Mouse (Mus musculus) macrophage (primary cell): ENCODE measurements at regions not wholly inside any gene's neighbourhood (a gene's known extent, or its start where the extent isn't known, plus 50 kb on each side); places are given as distances from the start of the nearest gene placed in this dataset.

Source experiments
- H3K27ac ChIP-seq: fragments of 350-480 bp; formaldehyde crosslinking; 2 replicates; pipeline ENCODE4 v1.9.0; 2021
- H3K36me3 ChIP-seq: fragments of 350-480 bp; formaldehyde crosslinking; 2 replicates; pipeline ENCODE4 v1.9.0; 2021; ENCODE audit errors: inconsistent target
- H3K4me3 ChIP-seq: fragments of 350-480 bp; formaldehyde crosslinking; 2 replicates; pipeline ENCODE4 v1.9.0; 2021; ENCODE audit errors: inconsistent target
- H3K79me2 ChIP-seq: fragments of 350-480 bp; formaldehyde crosslinking; 2 replicates; pipeline ENCODE4 v1.9.0; 2021; ENCODE audit errors: inconsistent target
- WGBS: methylation state at CpG from one replicate; pipeline ENCODE4 v1.1.7; 2026; ENCODE audit warnings: inconsistent platforms; ENCODE audit not compliant: missing documents; 5-methylcytosine and 5-hydroxymethylcytosine counted together

DNA sequence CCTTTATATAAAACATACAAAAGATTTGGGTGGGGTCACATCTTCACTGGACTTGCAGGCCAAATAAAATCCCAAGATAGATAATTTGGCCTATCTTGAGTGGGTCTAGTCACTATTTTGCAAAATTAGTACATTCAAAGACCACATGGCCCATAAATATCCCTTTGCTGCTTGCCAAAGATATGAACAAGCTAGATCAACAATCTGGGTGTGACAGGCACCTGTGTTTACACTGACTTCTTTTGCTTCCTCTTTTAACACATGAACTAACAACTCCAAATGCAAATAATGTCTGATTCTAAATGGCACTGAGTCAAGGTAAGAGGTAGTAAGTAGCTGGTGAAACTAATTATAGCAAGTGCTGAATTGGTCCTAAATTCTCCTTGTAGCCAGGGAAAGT, 370.2 kb upstream of the Slc30a5 start:
- Histone ChIP-seq H3K4me3 (no peak overlapping the region), H3K79me2 (no peaks in the 10 kb centered on the region), H3K27ac (no peak overlapping the region), H3K36me3 (no peaks in the 10 kb centered on the region)

DNA sequence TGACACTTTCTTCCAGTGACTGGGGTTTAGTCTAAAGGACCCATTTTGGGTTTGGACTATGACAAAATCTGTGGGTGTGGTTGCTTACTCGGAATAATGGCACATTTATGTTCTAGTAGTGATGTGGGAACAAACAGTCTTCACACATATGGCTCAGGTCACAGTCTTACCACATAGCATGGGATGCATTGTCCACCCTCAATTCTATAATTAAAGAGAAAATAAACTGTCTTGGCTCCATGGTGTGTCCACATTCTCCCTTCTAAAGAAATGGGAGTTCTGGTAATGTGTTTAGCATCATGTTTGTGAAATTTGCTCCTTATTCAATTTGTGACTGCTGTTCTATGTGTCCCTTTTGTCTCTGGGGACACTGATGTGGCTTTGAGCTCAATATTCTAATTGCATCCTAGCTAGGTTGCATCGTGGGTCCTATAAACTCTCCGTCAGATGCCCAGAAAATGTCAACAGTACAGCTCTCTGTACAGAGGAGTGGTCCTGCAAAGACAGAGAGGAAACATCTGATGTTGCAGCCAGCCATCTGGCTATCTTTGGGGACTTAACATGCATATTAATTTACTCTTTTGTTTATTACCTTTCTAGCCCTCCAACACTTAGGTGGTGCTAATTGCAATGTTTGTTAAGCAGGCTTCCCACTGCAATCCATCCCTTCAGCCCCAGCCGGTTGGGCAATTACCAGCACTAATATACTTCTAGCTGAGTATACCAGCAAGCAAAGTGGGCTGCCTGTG, 369.5 kb upstream of the Slc30a5 start:
- 81% methylated on average over 4 of the region's 4 CpGs for WGBS
- H3K79me2 ChIP-seq, result no peaks in the 10 kb centered on the region
- no peak overlapping the region for H3K4me3 ChIP-seq
- H3K27ac ChIP-seq, result no peak overlapping the region
- H3K36me3 ChIP-seq, result no peaks in the 10 kb centered on the region

DNA sequence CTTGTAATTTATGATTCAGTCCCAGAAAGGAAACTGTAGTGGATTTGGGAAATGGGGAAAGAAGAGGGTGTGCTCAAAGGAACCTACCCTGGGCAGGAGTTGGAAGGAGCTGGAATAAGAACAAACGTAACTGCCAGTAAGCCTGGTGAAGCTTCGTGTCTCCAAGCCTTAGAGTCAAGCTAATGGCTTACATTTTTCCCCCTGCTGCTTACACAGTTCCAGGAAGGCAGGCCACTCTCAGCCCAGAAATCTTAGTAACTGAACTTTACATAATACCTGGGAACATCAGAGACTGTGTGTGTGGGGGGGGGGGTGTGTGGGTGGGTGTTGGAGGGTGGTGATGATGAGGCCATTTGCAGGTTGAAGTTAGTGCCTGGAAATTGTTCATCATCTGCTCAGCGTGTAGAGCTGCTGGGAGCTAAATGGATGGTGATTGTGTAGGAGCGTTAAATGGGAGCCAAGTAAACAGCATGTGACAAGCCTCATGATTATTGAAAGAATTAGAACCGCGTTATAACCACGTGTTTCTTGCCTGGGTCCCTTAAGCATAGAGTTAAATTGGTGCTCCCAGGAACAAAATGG, 357.1 kb upstream of the Slc30a5 start:
- no peak overlapping the region for H3K4me3 ChIP-seq
- WGBS, result 86% methylated on average over 7 of the region's 7 CpGs
- H3K36me3 ChIP-seq, result no peaks in the 10 kb centered on the region
- no peak overlapping the region for H3K27ac ChIP-seq
- no peaks in the 10 kb centered on the region for H3K79me2 ChIP-seq

DNA sequence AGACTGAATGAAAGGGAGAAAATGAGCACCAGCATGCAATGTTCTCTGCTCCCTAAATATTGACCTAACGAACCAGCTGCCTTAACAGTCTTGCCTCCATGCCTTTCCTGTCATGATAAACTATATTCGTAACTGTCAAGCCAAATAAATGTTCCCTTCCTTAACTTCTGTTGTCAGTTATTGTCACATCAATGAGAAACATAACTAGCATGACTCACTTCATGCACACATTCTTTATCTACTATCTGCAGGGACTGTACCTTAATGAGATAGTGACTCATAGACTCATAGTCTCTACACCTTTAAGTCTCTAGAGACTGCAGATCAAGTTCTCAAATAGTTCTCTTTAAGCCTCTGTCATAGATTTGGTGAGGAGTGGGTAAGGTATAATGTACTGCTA, 349.2 kb upstream of the Slc30a5 start:
- Histone ChIP-seq H3K36me3 (no peaks in the 10 kb centered on the region), H3K27ac (no peak overlapping the region), H3K4me3 (no peak overlapping the region), H3K79me2 (no peaks in the 10 kb centered on the region)
- WGBS, result 100% methylated on average over 2 of the region's 2 CpGs

DNA sequence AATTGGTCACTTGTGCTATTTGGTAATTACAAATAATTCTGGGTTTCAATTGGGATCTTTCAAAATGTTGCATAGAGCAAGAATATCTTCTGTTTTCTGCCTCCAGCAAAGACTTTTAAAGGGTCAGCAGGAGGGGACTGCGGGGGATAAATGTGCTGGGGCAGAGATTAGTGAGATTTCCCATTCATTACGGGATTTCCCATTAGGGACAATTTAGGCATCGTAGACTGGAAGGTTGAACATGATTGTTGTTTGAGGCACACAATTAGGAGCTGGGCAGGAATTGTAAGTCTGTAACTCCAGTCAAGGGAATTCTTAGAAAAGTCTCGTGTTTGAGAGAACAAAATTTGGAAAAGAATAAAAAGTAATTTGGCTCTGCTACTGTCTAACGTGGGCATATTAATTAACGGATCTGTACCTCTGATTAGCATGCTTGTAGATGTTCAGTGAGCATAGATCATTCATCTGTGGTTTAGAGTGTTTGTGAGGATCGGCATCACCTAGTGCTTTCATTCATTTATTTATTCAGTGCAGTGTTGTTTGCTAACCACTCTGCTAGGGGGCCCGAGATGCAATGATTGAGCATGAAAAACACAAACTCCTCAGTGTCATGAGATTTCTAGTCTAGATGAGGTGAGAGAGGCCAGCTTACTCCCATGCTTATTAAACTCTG, 341.9 kb upstream of the Slc30a5 start:
- no peaks in the 10 kb centered on the region for H3K36me3 ChIP-seq
- no peak overlapping the region for H3K27ac ChIP-seq
- no peaks in the 10 kb centered on the region for H3K79me2 ChIP-seq
- no peak overlapping the region for H3K4me3 ChIP-seq
- WGBS, result 92% methylated on average over 8 of the region's 8 CpGs

DNA sequence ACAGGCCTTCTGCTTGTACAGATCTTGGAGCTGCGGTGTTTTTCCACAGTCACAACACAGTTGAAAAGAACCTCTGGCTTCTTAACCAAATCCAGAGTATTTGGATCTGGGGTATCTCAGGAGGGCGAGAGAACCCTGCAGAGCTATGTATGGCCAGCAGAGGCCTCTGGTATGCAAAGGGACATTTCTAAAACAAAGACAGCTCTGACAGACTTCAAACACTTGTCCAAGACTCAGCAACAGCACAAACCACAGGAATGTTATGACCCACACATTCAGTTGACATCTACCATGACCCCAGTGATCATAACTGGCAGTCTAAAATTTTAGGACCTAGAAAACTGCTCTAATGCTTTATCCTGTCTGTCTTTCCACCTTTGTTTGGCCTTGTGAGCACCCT, 328.5 kb upstream of the Slc30a5 start:
- 80% methylated on average over 2 of the region's 2 CpGs for WGBS
- Histone ChIP-seq H3K27ac (no peak overlapping the region), H3K4me3 (no peak overlapping the region), H3K36me3 (no peaks in the 10 kb centered on the region), H3K79me2 (no peaks in the 10 kb centered on the region)

DNA sequence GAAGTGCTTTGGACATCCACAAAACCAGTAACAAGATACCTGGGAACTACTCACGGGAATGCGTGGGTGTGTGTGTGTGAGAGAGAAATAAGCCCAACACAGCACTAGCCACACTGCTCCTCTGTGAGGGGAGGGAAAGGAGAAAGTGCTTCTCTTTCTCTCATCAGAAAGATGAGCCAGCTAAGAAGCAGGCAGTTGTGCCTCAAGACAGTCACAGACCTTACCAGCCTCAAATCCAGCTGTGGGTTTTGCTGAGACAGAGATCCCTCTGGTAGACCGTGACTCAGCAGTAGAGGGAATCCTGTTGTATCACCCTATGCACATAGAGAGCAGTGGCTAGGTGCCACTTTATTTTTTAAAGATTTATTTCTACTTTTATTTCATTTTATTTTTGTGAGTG, 326.7 kb upstream of the Slc30a5 start:
- WGBS, result 95% methylated on average over 3 of the region's 3 CpGs
- H3K36me3 ChIP-seq, result no peaks in the 10 kb centered on the region
- H3K79me2 ChIP-seq, result no peaks in the 10 kb centered on the region
- H3K27ac ChIP-seq, result no peak overlapping the region
- H3K4me3 ChIP-seq, result no peak overlapping the region

DNA sequence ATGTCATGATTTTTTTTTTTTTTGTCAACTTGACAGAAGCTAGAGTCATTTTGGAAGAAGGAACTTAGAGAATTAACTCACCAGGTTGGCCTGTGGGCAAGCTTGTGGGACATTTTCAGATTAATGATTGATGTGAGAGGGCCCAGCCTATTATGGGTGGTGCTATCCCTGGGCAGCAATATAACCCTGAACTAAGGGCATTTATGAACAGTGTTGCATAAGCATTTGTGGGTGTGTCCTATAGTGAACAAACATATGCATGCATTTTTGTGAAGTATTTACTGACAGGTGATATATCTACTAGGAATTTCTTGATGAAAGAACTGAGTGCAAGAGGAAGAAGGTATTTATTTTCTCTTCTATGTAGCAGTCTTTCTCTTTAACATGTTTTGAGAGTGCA, 320.5 kb upstream of the Slc30a5 start:
- no peak overlapping the region for H3K27ac ChIP-seq
- H3K4me3 ChIP-seq, result no peak overlapping the region
- H3K79me2 ChIP-seq, result no peaks in the 10 kb centered on the region
- H3K36me3 ChIP-seq, result no peaks in the 10 kb centered on the region

DNA sequence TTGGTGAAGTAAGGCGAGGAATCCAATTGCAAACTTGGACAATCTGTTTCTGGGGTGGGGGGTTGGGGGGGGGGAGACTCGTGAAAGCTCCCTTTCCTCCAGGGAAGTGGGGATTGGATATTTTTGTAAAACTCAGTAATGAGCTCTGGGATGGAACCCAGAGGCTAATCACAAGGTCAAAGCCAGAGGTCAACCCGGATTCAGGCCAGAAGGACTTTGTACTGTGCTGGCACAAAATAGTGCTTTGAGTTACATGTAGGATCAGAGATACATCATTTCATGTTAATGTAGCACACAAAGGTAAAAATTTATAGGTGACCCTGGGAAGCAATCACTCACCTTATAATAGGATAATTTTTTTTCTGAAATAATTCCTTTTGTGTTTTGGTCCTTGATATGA, 309.5 kb upstream of the Slc30a5 start:
- Histone ChIP-seq H3K79me2 (no peaks in the 10 kb centered on the region), H3K27ac (no peak overlapping the region), H3K4me3 (no peak overlapping the region), H3K36me3 (no peaks in the 10 kb centered on the region)
- 72% methylated on average over 3 of the region's 3 CpGs for WGBS

DNA sequence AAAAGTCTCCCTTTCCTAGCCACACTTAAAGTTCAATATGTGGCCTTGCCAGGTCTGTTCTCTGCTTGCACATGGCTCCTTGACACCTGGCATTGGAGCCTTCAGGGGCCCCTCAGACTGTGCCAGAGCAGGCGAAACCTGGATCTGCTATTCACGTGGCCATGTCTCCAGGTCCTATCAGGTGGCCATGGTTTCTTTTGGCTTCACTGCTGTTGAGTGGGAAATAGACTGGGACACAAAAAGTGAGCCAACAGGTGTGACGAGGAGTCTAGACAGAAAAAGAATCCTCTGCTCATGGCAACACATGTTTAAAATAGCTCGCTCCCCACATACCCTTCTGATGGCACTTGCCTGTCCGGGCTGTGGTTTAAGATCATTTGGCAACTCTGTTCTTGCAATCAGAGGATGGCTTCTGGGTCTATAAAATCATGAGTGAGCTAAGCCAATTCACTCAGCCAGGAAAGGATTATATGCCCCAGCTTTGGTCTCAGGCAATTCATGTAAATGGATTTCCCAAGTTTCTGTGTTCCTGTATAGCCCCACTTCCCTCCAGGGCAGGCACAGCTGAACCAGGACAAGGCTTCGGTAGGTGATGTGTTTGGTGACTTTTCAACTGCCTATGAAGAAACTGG, 309.0 kb upstream of the Slc30a5 start:
- no peaks in the 10 kb centered on the region for H3K79me2 ChIP-seq
- H3K27ac ChIP-seq, result no peak overlapping the region
- H3K4me3 ChIP-seq, result no peak overlapping the region
- H3K36me3 ChIP-seq, result no peaks in the 10 kb centered on the region
- WGBS, result 95% methylated on average over 6 of the region's 6 CpGs

DNA sequence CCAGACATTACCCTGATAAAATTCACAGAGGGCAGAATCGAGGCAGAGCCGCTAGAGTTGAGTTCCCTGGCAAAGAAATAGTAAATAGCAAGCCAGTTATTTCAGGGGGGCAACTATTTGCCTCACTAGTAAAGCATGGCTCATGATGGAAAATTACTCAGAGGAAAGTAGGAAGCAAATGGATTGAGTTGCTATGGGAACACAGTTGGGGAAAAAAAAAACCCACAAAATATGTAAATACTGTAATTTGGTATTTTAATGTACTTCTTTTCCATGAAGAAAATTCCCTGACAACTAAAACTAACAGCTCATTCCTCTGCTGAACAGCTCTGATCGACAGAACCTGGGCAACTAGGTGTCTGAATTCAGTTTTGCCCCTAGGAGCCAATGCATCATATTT, 296.2 kb upstream of the Slc30a5 start:
- H3K27ac ChIP-seq, result no peak overlapping the region
- no peaks in the 10 kb centered on the region for H3K36me3 ChIP-seq
- H3K4me3 ChIP-seq, result no peak overlapping the region
- no peaks in the 10 kb centered on the region for H3K79me2 ChIP-seq
- WGBS, result 86% methylated on average over 3 of the region's 3 CpGs

DNA sequence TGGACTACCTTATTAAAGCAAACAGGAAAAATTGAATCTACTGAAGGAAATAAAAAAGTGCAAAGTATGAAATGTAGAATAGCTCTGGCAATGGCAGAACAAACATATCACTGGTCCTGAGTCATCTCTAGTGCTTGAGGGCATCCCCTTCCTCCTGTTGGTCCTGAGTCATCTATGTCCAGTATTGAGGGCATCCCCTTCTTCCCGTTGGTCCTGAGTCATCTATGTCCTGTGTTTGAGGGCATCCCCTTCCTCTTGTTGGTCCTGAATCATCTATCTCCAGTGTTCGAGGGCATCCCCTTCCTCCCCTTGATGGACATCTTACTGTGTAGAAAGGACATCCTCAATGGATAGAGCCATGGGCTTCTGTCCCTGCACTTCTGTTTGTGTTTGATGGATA, 294.6 kb upstream of the Slc30a5 start:
- no peak overlapping the region for H3K4me3 ChIP-seq
- WGBS, result 69% methylated on average over 2 of the region's 2 CpGs
- no peaks in the 10 kb centered on the region for H3K36me3 ChIP-seq
- H3K79me2 ChIP-seq, result no peaks in the 10 kb centered on the region
- no peak overlapping the region for H3K27ac ChIP-seq

DNA sequence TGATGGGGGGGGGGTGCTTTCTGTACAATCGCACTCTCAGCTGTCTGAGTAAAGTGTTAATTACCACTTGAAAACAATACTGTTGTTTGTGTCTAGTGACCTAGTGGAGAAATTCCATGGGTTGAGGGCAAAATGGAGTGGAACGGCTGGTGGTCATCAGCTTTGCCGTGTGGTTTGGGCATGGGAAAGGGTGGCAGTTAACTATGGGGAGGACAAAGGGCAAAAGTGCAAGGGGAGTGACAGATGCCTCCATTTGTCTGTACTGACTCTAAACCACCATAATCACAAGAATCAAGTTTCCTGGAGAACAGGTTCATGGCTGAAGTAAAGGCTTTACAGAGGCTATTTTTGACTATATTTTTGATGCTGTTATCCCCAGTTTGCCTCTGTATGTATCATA, 294.0 kb upstream of the Slc30a5 start:
- 91% methylated on average over 3 of the region's 3 CpGs for WGBS
- Histone ChIP-seq H3K4me3 (no peak overlapping the region), H3K27ac (no peak overlapping the region), H3K36me3 (no peaks in the 10 kb centered on the region), H3K79me2 (no peaks in the 10 kb centered on the region)

DNA sequence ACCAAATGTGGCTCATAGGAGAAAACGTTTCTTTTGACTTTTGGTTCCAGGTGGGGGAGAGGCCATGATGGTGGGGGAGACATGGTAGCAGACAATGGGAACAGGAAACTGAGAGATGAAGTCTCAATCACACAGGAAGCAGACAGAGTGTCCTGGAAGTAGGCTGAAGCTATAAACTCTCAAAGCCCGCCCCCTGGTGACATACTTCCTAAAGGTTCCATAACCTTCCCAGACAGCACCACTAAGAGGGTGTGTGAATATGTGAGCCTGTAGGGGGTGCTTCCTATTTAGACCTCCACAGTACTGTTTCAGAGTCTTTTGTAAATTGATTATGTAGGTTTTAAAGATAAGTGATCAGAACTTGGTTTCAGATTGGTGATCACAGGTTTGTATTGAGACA, 284.1 kb upstream of the Slc30a5 start:
- Histone ChIP-seq H3K27ac (no peak overlapping the region), H3K79me2 (no peaks in the 10 kb centered on the region), H3K4me3 (no peak overlapping the region), H3K36me3 (no peaks in the 10 kb centered on the region)
- WGBS, result 68% methylated on average over 2 of the region's 2 CpGs

DNA sequence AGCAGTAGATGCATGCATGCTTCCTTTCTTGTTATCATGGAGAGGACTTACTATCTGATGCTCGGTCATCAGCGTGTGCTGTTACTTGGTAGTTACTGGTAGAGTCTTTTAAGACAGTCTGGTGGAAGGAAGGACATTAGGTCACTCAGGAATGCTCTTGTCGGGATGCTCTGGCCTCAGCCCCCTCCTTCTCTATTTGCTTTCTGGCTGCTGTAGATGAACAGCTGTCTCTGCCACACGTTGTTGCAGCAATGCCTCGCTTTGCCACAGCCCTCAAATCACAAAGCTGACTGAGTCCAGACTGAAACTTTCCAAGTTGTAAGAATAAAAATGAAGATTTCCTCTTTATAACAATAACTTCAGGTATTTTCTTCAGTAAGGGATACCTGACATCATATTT, 282.1 kb upstream of the Slc30a5 start:
- Histone ChIP-seq H3K79me2 (no peaks in the 10 kb centered on the region), H3K4me3 (no peak overlapping the region)
- WGBS, result 80% methylated on average over 5 of the region's 5 CpGs

More for the DNA sequence above, 282.1 kb upstream of the Slc30a5 start:
- Histone ChIP-seq H3K27ac (no peak overlapping the region), H3K36me3 (no peaks in the 10 kb centered on the region)
